Comparison of ENCODE assay signal across 32 mouse cellular contexts in genomic region chr16:93947396-93947795, GRCm38 (mm10).
DNase-seq lines count a peak whose midpoint lies in the region; ATAC-seq and TF ChIP-seq lines count a peak whose summit lies in the region.
"Had no signal": no experiment of that assay in that cellular context is flagged by ENCODE, and none has a peak within 500 bp of the region (broad histone marks: within the 10 kb centered on the region; RNA-seq: fewer than 3 reads in every experiment).

No protein-coding gene starts in this region.

- H3K9me3 ChIP-seq in kidney, postnatal 0 days (replicated peaks; ENCODE audit: low read length) = no peaks in the 10 kb centered on the region
- no peaks in the 10 kb centered on the region for H3K9me3 ChIP-seq in midbrain, embryonic 11.5 days (ENCODE audit: control insufficient read depth, low read length)
- H3K9me3 ChIP-seq in midbrain, embryonic 13.5 days = no peaks in the 10 kb centered on the region
- H3K9me3 ChIP-seq in MEL (replicated peaks; ENCODE audit: insufficient read depth, low read length) = no peaks in the 10 kb centered on the region
- H3K9me3 ChIP-seq: embryonic facial prominence, embryonic 10.5 days; embryonic facial prominence, embryonic 15.5 days; forebrain, embryonic 13.5 days; G1E; heart, embryonic 13.5 days; limb, embryonic 13.5 days; liver, embryonic 12.5 days; megakaryocyte, embryonic 14.5 days; midbrain, embryonic 15.5 days; neural tube, embryonic 12.5 days had no signal

- TF ChIP-seq CTCF in kidney, postnatal 0 days (IDR thresholded peaks at IDR 0.05; ENCODE audit: low read depth) = peak; percentile 43
- peak; percentile 11 to 59 (median 36); a peak in 3 of 6 replicates for TF ChIP-seq CTCF in MEL (IDR thresholded peaks at IDR 0.05 in 2 of 3, conservative IDR thresholded peaks at IDR 0.05 in 1 of 3; ENCODE audit: control insufficient read depth in 1 of 3, insufficient read depth in 1 of 3, low read depth in 2 of 3, low read length in 3 of 3, poor library complexity in 1 of 3, severe bottlenecking in 1 of 3)

- no peaks in the 10 kb centered on the region for H3K36me3 ChIP-seq in kidney, postnatal 0 days (ENCODE audit: insufficient read depth, low read length)
- no peaks in the 10 kb centered on the region for H3K36me3 ChIP-seq in midbrain, embryonic 11.5 days (ENCODE audit: control insufficient read depth, insufficient read depth, low read length)
- H3K36me3 ChIP-seq in midbrain, embryonic 13.5 days = no peaks in the 10 kb centered on the region
- H3K36me3 ChIP-seq in MEL (ENCODE audit: control insufficient read depth in 1 of 2, insufficient read depth in 2 of 2, low read length in 2 of 2) = no peaks in the 10 kb centered on the region
- H3K36me3 ChIP-seq: embryonic facial prominence, embryonic 10.5 days; embryonic facial prominence, embryonic 15.5 days; G1E; heart, embryonic 13.5 days; limb, embryonic 13.5 days; liver, embryonic 12.5 days; midbrain, embryonic 15.5 days; neural tube, embryonic 12.5 days had no signal

- no peak for TF ChIP-seq POLR2A in MEL (IDR thresholded peaks at IDR 0.05; ENCODE audit: control insufficient read depth in 1 of 2, insufficient read depth in 1 of 2, low read depth in 1 of 2, low read length in 2 of 2, poor library complexity in 1 of 2)

- H3K27me3 ChIP-seq in kidney, postnatal 0 days (ENCODE audit: insufficient read depth, low read length) = no peaks in the 10 kb centered on the region; the same call in 1 of the 2 replicates
- no peaks in the 10 kb centered on the region for H3K27me3 ChIP-seq in midbrain, embryonic 11.5 days (ENCODE audit: control insufficient read depth, insufficient read depth, low read length)
- H3K27me3 ChIP-seq in midbrain, embryonic 13.5 days = no peaks in the 10 kb centered on the region
- peaks cover under 1 to 3% of the 10 kb centered on the region in 2 experiments; a peak in 1 of 4 replicates for H3K27me3 ChIP-seq in MEL (ENCODE audit: control insufficient read depth in 1 of 2, insufficient read depth in 2 of 2, low read length in 2 of 2)
- H3K27me3 ChIP-seq: embryonic facial prominence, embryonic 15.5 days; midbrain, embryonic 15.5 days; neural tube, embryonic 12.5 days had no signal

- no peak overlapping the region for H3K4me2 ChIP-seq in kidney, postnatal 0 days (ENCODE audit: low read length)
- no peak overlapping the region for H3K4me2 ChIP-seq in midbrain, embryonic 11.5 days
- no peak overlapping the region for H3K4me2 ChIP-seq in midbrain, embryonic 13.5 days (replicated peaks)
- H3K4me2 ChIP-seq: embryonic facial prominence, embryonic 15.5 days; forebrain, embryonic 13.5 days; heart, embryonic 13.5 days; hindbrain, embryonic 14.5 days; limb, embryonic 13.5 days; liver, embryonic 12.5 days; midbrain, embryonic 15.5 days; neural tube, embryonic 12.5 days had no signal

- no peak for ATAC-seq in kidney, postnatal 0 days (replicated peaks; ENCODE audit: low FRiP score, low read depth)
- ATAC-seq in midbrain, embryonic 11.5 days (ENCODE audit: low FRiP score) = no peak
- ATAC-seq in midbrain, embryonic 13.5 days = no peak
- peak; percentile 52 for ATAC-seq in megakaryocyte progenitor cell, adult 5-6 weeks (replicated peaks; ENCODE audit: poor library complexity)
- ATAC-seq: forebrain, embryonic 13.5 days; liver, embryonic 12.5 days; midbrain, embryonic 15.5 days had no signal

- no peak for TF ChIP-seq EP300 in MEL (IDR thresholded peaks at IDR 0.05; ENCODE audit: low read depth in 1 of 2, low read length in 2 of 2)

- H3K9ac ChIP-seq in kidney, postnatal 0 days (ENCODE audit: low read depth, low read length) = no peak overlapping the region
- H3K9ac ChIP-seq in midbrain, embryonic 11.5 days (ENCODE audit: low read length) = no peak overlapping the region
- H3K9ac ChIP-seq in midbrain, embryonic 13.5 days (replicated peaks) = no peak overlapping the region
- H3K9ac ChIP-seq in MEL (ENCODE audit: control insufficient read depth, low read depth, low read length, poor library complexity, severe bottlenecking) = no peak overlapping the region
- H3K9ac ChIP-seq: embryonic facial prominence, embryonic 15.5 days; forebrain, embryonic 13.5 days; heart, embryonic 13.5 days; hindbrain, embryonic 14.5 days; limb, embryonic 13.5 days; liver, embryonic 12.5 days; midbrain, embryonic 15.5 days; neural tube, embryonic 12.5 days had no signal

- DNase-seq in kidney, postnatal 0 days (ENCODE audit: low spot score) = no peak
- no peak for DNase-seq in kidney, postnatal 14 days
- DNase-seq in midbrain, embryonic 11.5 days (ENCODE audit: low spot score, missing footprints) = peak; percentile 57
- DNase-seq in MEL (ENCODE audit: low read depth, low spot score) = peak; percentile 39
- DNase-seq in frontal cortex, adult 2 months (ENCODE audit: extremely low spot score in 1 of 2, low spot score in 1 of 2) = no peak
- no peak for DNase-seq in frontal cortex, postnatal 25 days (ENCODE audit: low spot score in 2 of 2)
- DNase-seq: adrenal gland, postnatal 36 days; B cell, adult 2 months; cerebellum, adult 18-20 months; cerebellum, postnatal 10 days; gastrocnemius, postnatal 36 days; heart, adult 2 months; heart, postnatal 10 days; kidney, adult 18-20 months; kidney, postnatal 10 days; lung, adult 18-20 months; right cerebral cortex, adult 18-20 months; thymus, postnatal 4 days had no signal

- H3K79me2 ChIP-seq in MEL (ENCODE audit: control insufficient read depth, insufficient read depth, low read length, poor library complexity) = no peaks in the 10 kb centered on the region

- 89% methylated on average over 4 of the region's 4 CpGs for WGBS in kidney, postnatal 0 days
- 92% methylated on average over 4 of the region's 4 CpGs for WGBS in midbrain, embryonic 11.5 days
- WGBS in midbrain, embryonic 13.5 days = 91% methylated on average over 4 of the region's 4 CpGs

- H3K4me3 ChIP-seq in kidney, postnatal 0 days (replicated peaks; ENCODE audit: low read depth, low read length) = no peak overlapping the region
- H3K4me3 ChIP-seq in midbrain, embryonic 11.5 days (ENCODE audit: low read depth, low read length) = no peak overlapping the region
- H3K4me3 ChIP-seq in midbrain, embryonic 13.5 days (replicated peaks) = no peak overlapping the region
- no peak overlapping the region for H3K4me3 ChIP-seq in MEL (ENCODE audit: control insufficient read depth in 1 of 2, insufficient read depth in 1 of 2, low read depth in 2 of 2, low read length in 2 of 2)
- H3K4me3 ChIP-seq: embryonic facial prominence, embryonic 10.5 days; embryonic facial prominence, embryonic 15.5 days; forebrain, embryonic 13.5 days; heart, adult 2 months; heart, embryonic 13.5 days; limb, embryonic 13.5 days; liver, embryonic 12.5 days; megakaryocyte, embryonic 14.5 days; midbrain, embryonic 15.5 days; myocyte; neural tube, embryonic 12.5 days had no signal

- H3K27ac ChIP-seq in kidney, postnatal 0 days = no peak overlapping the region
- H3K27ac ChIP-seq in midbrain, embryonic 11.5 days (ENCODE audit: low read depth, low read length) = no peak overlapping the region
- no peak overlapping the region for H3K27ac ChIP-seq in midbrain, embryonic 13.5 days
- H3K27ac ChIP-seq in MEL (ENCODE audit: control insufficient read depth, low read depth, low read length) = no peak overlapping the region
- H3K27ac ChIP-seq: embryonic facial prominence, embryonic 10.5 days; embryonic facial prominence, embryonic 15.5 days; forebrain, embryonic 13.5 days; heart, adult 2 months; heart, embryonic 13.5 days; hindbrain, embryonic 14.5 days; limb, embryonic 13.5 days; liver, embryonic 12.5 days; midbrain, embryonic 15.5 days; neural tube, embryonic 12.5 days had no signal

- TF ChIP-seq RAD21 in MEL (IDR thresholded peaks at IDR 0.05; ENCODE audit: low read depth, low read length) = peak; percentile 48

- no peaks in the 10 kb centered on the region for H3K4me1 ChIP-seq in kidney, postnatal 0 days (replicated peaks; ENCODE audit: insufficient read depth, low read length)
- no peaks in the 10 kb centered on the region for H3K4me1 ChIP-seq in midbrain, embryonic 11.5 days (ENCODE audit: control insufficient read depth, insufficient read depth, low read length)
- no peaks in the 10 kb centered on the region for H3K4me1 ChIP-seq in midbrain, embryonic 13.5 days (replicated peaks)
- H3K4me1 ChIP-seq in MEL (ENCODE audit: control insufficient read depth in 1 of 2, insufficient read depth in 2 of 2, low read length in 2 of 2) = 0 out of 4 replicates have a peak, but pooled peaks cover 0 to 4% of the 10 kb centered on the region in 2 experiments
- H3K4me1 ChIP-seq: forebrain, embryonic 13.5 days; heart, embryonic 13.5 days; liver, embryonic 12.5 days; megakaryocyte, embryonic 14.5 days; midbrain, embryonic 15.5 days; neural tube, embryonic 12.5 days had no signal

TF ChIP-seq in MEL, 35 proteins besides CTCF, POLR2A, EP300 and RAD21:
- TF ChIP-seq MEF2A (IDR thresholded peaks at IDR 0.05; ENCODE audit: extremely low read depth, insufficient replicate concordance, low read depth, low read length, poor library complexity, severe bottlenecking) = no peak
- TF ChIP-seq RCOR1 (IDR thresholded peaks at IDR 0.05; ENCODE audit: low read depth, low read length) = no peak
- TF ChIP-seq TBP (IDR thresholded peaks at IDR 0.05; ENCODE audit: low read depth, low read length) = no peak
- no peak for TF ChIP-seq SIN3A (IDR thresholded peaks at IDR 0.05; ENCODE audit: low read length)
- peak; percentile 73 for TF ChIP-seq SMC3 (IDR thresholded peaks at IDR 0.05; ENCODE audit: low read depth, low read length)
- peak; percentile 41; the same call in 1 of the 2 replicates for TF ChIP-seq ZC3H11A (IDR thresholded peaks at IDR 0.05; ENCODE audit: low read depth, low read length)
- no peak for TF ChIP-seq MYC (IDR thresholded peaks at IDR 0.05; ENCODE audit: low read depth, low read length)
- no peak for TF ChIP-seq GATA1 (IDR thresholded peaks at IDR 0.05; ENCODE audit: low read depth, low read length)

Comparison
In these comparisons a context has a peak if more than half of its experiments do, and no peak if none do; other contexts are left out.
1. DNase-seq: peak in midbrain, embryonic 11.5 days (single experiment) and MEL (single experiment); none in kidney, postnatal 0 days (single experiment), kidney, postnatal 14 days (single experiment), frontal cortex, adult 2 months (0 of 2) and frontal cortex, postnatal 25 days (0 of 2).